Mouse (Mus musculus): ENCODE results near the gene Patl2.

GRCm38 (mm10) chr2:122163430-122164195, 22.4 kb downstream of the Patl2 start:
- TF ChIP-seq POLR2A (IDR thresholded peaks at IDR 0.05; ENCODE audit: control insufficient read depth, low read depth, low read length) (no peak), CTCF (IDR thresholded peaks at IDR 0.05; ENCODE audit: control insufficient read depth, insufficient read depth, insufficient replicate concordance, low read depth, low read length) (no peak)

All from testis, adult 2 months (tissue).